Mouse (Mus musculus): ENCODE data around the gene Lrrn4. TPM values are rescaled to one million over a fixed set of nuclear protein-coding genes. Genes with fewer than 3 reads are reported as not detected.

Gene Lrrn4
- 12.5 and 13.7 TPM in 2 replicates for polyA plus RNA-seq (2015; fragmentation: Nextera tagmentation; extraction: Ambion mirVana)

DNA sequence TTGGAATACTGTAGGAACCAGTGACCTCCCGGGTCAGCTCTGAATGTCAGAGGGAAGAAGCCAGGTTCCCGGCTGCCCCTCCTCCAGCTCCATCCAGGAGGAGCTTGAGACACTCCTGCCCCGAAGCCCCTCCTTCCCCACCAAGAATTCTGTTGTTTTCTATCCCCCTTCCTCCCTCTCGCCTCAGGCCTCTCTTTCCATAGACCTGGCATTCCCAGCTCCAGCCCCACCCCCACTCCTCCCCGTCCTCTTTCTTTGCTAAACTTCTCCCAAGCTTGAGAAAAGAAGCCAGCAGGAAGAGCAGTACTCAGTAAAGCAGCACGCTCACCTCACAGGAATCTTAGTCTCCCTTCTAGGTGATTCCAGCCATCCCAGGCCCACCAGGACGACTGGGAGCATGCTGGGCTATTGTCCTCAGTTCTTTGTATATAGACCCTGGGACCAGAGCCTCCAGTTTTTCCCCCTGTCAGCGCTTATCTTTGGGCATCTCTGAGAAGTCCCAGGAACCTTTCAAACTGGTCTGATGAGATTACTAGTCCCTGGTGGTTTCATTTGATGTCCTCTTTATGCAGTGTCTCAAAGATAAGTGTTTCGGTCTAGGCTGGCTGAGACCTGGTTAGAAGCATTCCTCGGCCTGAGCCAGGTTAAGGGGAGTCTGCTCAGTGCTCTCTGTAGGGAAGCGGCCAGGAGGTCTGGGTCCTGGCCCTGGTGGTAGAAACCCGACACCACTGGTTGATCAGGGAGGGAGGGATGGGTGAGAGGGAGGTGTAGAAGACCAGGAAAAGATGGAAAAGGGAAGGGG lies at the start of gene Lrrn4:
Gene Lrrn4, minus strand, starts transcription at position 48 of the 802 bp plus-strand sequence.
- peaks cover 30% of the 10 kb centered on the region for H3K27me3 ChIP-seq (replicated peaks)
- peaks cover 8% of the 10 kb centered on the region for H3K4me1 ChIP-seq
- H3K27ac ChIP-seq, result no peak within 1 kb of the TSS
- no peaks in the 10 kb centered on the region for H3K9me3 ChIP-seq
- H3K36me3 ChIP-seq, result no peaks in the 10 kb centered on the region
- H3K9ac ChIP-seq, result no peak within 1 kb of the TSS
- H3K4me2 ChIP-seq, result peak within 1 kb of the TSS; percentile 98
- WGBS, result 13% methylated on average over 12 of the region's 12 CpGs
- peak within 1 kb of the TSS; percentile 50 for H3K4me3 ChIP-seq (replicated peaks)
- no peak for ATAC-seq (ENCODE audit: insufficient read depth, low FRiP score, low read depth)

DNA sequence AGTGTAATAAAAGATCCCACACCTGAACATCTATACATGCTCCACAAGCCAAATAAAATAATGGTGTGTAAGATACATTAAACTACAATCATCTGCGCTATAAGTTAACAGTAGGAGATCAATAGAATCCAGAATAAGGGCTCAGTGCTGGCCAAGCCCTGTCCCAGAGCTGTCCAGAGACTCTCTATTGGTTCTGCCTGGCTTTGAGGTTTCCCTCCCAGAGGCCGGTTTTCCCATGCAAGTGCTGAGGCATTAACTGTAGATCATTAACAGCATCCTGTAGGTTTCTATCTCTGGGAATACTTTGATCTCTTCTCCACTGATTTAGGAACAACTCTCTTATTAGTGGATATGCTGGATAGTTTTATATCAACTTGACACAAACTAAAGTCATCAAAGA lies 48.3 kb upstream of the Lrrn4 start:
- Histone ChIP-seq H3K4me3 (replicated peaks) (no peak overlapping the region), H3K27ac (no peak overlapping the region), H3K4me1 (no peaks in the 10 kb centered on the region), H3K36me3 (no peaks in the 10 kb centered on the region), H3K9me3 (no peaks in the 10 kb centered on the region), H3K4me2 (no peak overlapping the region), H3K27me3 (replicated peaks) (no peaks in the 10 kb centered on the region), H3K9ac (no peak overlapping the region)
- ATAC-seq (ENCODE audit: insufficient read depth, low FRiP score, low read depth), result no peak
- WGBS, result 77% methylated on average over 2 of the region's 2 CpGs

DNA sequence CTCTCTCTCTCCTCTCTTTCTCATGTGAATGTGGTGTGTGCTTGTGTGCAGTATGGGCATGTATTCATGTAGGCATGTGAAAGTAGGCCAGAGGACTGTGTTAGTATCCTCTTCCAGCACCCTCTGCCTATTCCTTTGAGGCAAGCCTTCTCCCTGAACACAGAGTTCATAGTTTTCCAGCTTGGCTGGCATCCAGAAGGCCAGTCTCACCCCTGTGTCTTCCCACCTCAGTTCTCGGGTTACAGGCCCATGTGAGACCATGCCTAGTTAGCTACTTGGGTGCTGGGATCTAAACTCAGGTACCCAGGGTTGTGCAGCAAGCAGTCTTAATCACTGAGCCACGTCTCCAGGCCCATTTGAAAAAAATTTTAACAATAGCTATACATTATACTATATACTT lies 47.2 kb upstream of the Lrrn4 start:
- Histone ChIP-seq H3K4me2 (no peak overlapping the region), H3K4me1 (no peaks in the 10 kb centered on the region), H3K4me3 (replicated peaks) (no peak overlapping the region), H3K36me3 (no peaks in the 10 kb centered on the region), H3K27me3 (replicated peaks) (no peaks in the 10 kb centered on the region), H3K27ac (no peak overlapping the region), H3K9me3 (no peaks in the 10 kb centered on the region), H3K9ac (no peak overlapping the region)
- no peak for ATAC-seq (ENCODE audit: insufficient read depth, low FRiP score, low read depth)
- WGBS, result 50% methylated on average over 2 of the region's 2 CpGs

DNA sequence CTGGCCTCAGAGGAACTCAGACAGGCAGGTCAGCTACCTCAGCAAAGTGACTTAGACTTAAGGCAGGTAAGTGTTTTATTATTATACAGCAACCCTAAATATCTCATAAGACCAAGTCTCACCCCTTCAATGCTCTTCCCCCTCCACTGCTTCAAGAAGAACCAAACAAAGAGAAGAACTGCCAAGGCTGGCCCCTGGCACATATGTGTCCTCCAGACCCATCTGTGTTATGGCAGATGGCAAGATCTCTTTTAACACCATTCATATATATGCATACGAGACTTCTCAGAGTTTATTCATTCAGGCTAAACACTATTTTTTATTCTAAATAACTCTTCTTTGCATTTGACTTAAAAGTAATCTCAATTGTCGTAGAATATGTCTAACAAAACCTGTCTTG lies 46.6 kb upstream of the Lrrn4 start:
- no peak overlapping the region for H3K4me2 ChIP-seq
- no peak overlapping the region for H3K27ac ChIP-seq
- H3K36me3 ChIP-seq, result no peaks in the 10 kb centered on the region
- H3K4me3 ChIP-seq (replicated peaks), result no peak overlapping the region
- H3K9me3 ChIP-seq, result no peaks in the 10 kb centered on the region
- ATAC-seq (ENCODE audit: insufficient read depth, low FRiP score, low read depth), result no peak
- H3K9ac ChIP-seq, result no peak overlapping the region
- H3K4me1 ChIP-seq, result no peaks in the 10 kb centered on the region
- WGBS, result 70% methylated on average over 2 of the region's 2 CpGs
- H3K27me3 ChIP-seq (replicated peaks), result no peaks in the 10 kb centered on the region

DNA sequence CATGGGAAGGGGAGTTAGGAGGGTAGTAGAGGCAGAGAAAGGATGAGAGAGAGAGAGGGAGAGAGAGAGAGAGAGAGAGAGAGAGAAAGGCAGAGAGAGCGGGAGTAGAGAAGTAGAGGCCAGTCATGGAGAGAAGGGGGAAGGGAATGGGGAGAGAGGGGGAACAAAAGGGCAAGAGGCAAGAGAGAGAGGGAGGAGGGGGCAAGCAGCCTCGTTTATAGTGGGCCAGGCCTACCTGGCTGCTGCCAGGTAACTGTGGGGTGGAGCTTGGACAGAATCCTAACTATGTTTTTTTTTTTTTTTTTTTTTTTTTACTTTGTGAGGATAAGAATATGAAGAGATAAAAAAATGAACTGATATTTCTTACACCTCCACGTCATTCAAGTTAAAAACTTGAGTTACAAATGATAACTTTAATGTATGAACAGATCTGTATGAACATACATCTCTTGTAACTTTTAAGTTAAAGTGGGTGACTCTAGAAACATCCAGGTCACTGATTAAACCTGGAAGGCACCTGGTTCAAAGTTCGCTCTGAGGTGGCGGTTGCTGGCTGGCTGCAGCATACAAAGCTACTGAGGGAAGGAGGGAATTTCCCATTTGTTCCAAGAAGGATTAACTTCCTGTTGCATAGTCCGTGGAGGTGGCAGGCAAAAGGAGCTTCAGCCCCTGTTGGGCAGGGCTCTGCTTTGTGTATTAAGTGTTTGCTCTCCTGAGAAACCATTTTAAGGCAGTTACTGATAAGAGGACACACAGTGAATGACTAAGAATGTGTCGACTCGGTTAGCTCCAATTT lies 42.8 kb upstream of the Lrrn4 start:
- Histone ChIP-seq H3K4me3 (replicated peaks) (no peak overlapping the region), H3K27ac (peak overlapping the region; percentile 85), H3K36me3 (no peaks in the 10 kb centered on the region), H3K9me3 (no peaks in the 10 kb centered on the region), H3K4me1 (no peaks in the 10 kb centered on the region), H3K9ac (no peak overlapping the region), H3K27me3 (replicated peaks) (no peaks in the 10 kb centered on the region), H3K4me2 (no peak overlapping the region)
- peak; percentile 89 for ATAC-seq (ENCODE audit: insufficient read depth, low FRiP score, low read depth)
- WGBS, result 41% methylated on average over 8 of the region's 8 CpGs

DNA sequence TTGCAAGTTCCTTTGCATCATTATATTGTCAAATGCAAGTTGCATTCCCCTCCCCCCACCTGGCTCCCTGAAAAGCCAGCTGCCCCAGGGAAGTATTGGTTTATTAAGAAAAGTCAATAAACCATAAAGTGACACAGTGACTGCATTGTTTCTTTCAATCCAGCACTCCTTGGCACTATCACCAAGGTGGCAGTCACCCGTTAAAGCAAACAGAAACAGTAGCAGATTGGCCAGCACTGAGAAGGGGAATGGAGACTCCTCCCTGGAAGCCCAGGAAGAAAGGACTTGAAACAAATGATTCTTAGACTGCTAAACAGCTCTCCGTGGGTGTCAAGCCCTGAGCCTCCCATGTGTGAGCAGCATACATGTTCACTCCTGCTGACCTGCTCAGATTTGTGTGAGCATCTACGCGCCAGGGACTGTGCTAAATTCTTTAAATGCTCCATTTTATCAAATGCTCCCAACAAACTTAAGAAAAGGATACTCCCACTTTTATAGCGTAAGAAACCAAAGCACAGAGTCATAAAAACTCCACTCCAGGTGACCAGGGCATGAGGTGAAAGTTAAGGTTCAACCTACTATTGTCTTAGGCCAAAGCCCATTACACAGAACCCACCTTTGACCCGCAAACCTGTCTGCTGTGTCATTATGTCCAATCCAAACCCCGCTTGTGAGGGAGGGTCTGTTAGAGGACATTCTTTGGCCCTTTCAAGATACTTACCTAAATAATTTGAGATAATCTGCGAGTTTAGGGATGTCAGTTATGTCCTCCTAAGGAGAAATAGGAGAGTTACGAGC lies 41.6 kb upstream of the Lrrn4 start:
- peak overlapping the region; percentile 72 for H3K27ac ChIP-seq
- no peaks in the 10 kb centered on the region for H3K4me1 ChIP-seq
- no peaks in the 10 kb centered on the region for H3K27me3 ChIP-seq (replicated peaks)
- H3K36me3 ChIP-seq, result peaks cover 3% of the 10 kb centered on the region; the same call in 1 of the 2 replicates
- no peak overlapping the region for H3K4me3 ChIP-seq (replicated peaks)
- no peak overlapping the region for H3K4me2 ChIP-seq
- peak; percentile 89 for ATAC-seq (ENCODE audit: insufficient read depth, low FRiP score, low read depth)
- H3K9me3 ChIP-seq, result no peaks in the 10 kb centered on the region
- no peak overlapping the region for H3K9ac ChIP-seq
- WGBS, result 61% methylated on average over 9 of the region's 9 CpGs

DNA sequence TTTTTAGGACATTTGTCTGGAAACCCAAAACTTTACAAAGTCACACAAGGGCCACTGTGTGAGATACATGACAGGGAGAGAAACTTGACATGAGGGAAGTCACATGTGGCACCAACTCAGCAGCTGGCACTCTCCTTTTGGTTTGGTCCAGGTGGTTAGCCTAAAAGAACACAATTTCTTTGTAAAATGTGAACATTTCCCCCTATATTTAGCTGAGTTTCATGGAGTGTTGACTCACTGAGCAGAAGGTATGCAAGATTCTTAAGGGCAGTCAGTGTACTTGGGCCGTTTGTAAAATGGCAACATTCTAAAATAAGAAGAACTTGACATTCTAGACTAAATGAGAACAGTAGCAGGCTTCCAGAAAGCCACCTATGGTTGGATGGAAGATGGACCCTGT lies 34.1 kb upstream of the Lrrn4 start:
- Histone ChIP-seq H3K4me2 (no peak overlapping the region), H3K9me3 (no peaks in the 10 kb centered on the region), H3K9ac (no peak overlapping the region), H3K36me3 (peaks cover 3% of the 10 kb centered on the region; the same call in 1 of the 2 replicates), H3K27ac (no peak overlapping the region), H3K4me3 (replicated peaks) (no peak overlapping the region), H3K27me3 (replicated peaks) (no peaks in the 10 kb centered on the region), H3K4me1 (no peaks in the 10 kb centered on the region)
- whole genome bisulfite sequencing, result 63% methylated on average over 1 of the region's 1 CpGs
- no peak for ATAC-seq (ENCODE audit: insufficient read depth, low FRiP score, low read depth)

DNA sequence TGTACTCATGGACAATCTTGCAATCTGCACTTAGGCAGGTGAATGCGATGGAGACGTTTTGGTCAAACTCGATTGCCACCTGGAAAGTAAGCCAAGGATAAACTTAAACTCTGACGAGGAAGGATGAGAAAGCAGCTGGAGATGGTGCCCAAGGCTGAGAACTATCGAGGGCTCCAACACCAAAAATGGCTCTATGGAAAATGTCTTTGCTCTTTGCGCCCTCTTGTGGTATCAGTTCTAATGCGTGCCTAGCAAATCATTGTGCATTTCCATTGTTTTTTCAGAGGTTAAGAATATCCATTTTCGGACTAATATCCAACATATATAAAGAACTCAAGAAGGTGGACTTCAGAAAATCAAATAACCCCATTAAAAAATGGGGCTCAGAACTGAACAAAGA lies 26.1 kb upstream of the Lrrn4 start:
- Histone ChIP-seq H3K27me3 (replicated peaks) (no peaks in the 10 kb centered on the region), H3K36me3 (no peaks in the 10 kb centered on the region), H3K4me3 (replicated peaks) (no peak overlapping the region), H3K4me1 (no peaks in the 10 kb centered on the region), H3K27ac (no peak overlapping the region), H3K9me3 (no peaks in the 10 kb centered on the region), H3K4me2 (no peak overlapping the region), H3K9ac (no peak overlapping the region)
- no peak for ATAC-seq (ENCODE audit: insufficient read depth, low FRiP score, low read depth)
- WGBS, result 26% methylated on average over 8 of the region's 8 CpGs

DNA sequence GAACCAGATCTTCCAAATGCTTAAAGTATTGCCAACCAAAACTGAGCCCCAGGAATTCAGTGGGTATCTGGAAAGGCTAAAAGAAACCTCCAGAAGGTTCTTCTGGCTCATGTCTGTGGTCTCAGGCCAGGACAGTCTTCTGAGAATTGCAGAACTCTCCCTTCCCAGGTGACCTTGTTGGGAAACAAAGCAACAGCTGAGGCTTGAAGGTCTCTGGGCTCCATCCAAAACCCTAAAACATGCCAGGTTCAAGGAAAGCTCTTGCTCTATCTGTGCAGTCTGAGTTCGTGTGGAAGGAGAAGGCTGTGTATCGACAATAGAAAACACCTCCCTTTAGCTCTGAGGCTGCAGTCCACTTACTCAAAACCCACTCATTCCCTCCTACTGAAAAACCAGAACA lies 24.3 kb upstream of the Lrrn4 start:
- Histone ChIP-seq H3K4me3 (replicated peaks) (no peak overlapping the region), H3K9me3 (no peaks in the 10 kb centered on the region), H3K27ac (no peak overlapping the region), H3K36me3 (no peaks in the 10 kb centered on the region), H3K9ac (no peak overlapping the region), H3K27me3 (replicated peaks) (no peaks in the 10 kb centered on the region), H3K4me2 (no peak overlapping the region), H3K4me1 (no peaks in the 10 kb centered on the region)
- no peak for ATAC-seq (ENCODE audit: insufficient read depth, low FRiP score, low read depth)
- 64% methylated on average over 2 of the region's 2 CpGs for WGBS

DNA sequence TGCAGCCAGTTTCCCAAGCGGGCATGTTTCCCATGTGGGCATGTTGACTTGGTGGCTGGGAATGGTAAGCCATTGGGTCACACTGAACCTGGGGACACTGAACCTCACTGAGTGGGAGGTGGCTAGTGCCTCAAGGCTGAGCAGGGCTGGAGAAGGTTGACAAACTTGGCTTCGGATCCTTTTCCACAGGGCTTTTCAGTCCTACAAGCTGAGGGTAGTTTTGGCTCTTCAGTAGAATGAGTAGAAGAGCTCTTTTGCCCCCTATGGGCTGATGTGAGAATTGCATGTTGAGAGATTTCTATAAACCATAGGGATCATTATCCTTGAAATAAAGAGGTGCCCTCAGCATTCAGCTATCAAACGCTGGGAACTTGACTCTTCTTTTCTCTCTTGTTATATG lies 22.8 kb upstream of the Lrrn4 start:
- Histone ChIP-seq H3K9ac (no peak overlapping the region), H3K27me3 (replicated peaks) (no peaks in the 10 kb centered on the region), H3K9me3 (no peaks in the 10 kb centered on the region), H3K36me3 (no peaks in the 10 kb centered on the region), H3K27ac (no peak overlapping the region), H3K4me2 (no peak overlapping the region), H3K4me3 (replicated peaks) (no peak overlapping the region), H3K4me1 (no peaks in the 10 kb centered on the region)
- 36% methylated on average over 3 of the region's 3 CpGs for WGBS
- no peak for ATAC-seq (ENCODE audit: insufficient read depth, low FRiP score, low read depth)

DNA sequence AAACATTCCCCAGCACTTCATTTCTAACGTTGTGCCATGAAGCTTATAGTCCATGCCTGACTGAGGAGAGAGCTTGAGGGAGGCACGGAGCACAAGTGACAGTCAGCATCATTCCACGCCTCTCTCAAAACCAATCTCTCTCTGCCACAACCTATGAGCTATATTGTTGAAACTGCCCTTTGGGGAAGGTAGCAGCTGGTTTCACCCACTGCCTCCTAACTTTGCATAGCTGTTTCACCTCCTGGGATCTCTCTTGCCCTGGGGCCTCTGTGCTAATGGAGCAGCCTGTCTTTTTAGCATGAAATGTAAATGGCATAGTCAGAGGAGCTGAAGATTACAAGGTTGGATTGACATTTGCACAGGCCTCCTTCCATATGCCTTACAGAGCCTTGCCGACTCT lies 21.4 kb upstream of the Lrrn4 start:
- no peak overlapping the region for H3K9ac ChIP-seq
- H3K4me3 ChIP-seq (replicated peaks), result no peak overlapping the region
- H3K4me1 ChIP-seq, result no peaks in the 10 kb centered on the region
- H3K27me3 ChIP-seq (replicated peaks), result no peaks in the 10 kb centered on the region
- WGBS, result 59% methylated on average over 4 of the region's 4 CpGs
- H3K27ac ChIP-seq, result no peak overlapping the region
- no peaks in the 10 kb centered on the region for H3K9me3 ChIP-seq
- ATAC-seq (ENCODE audit: insufficient read depth, low FRiP score, low read depth), result no peak
- H3K4me2 ChIP-seq, result no peak overlapping the region
- no peaks in the 10 kb centered on the region for H3K36me3 ChIP-seq

DNA sequence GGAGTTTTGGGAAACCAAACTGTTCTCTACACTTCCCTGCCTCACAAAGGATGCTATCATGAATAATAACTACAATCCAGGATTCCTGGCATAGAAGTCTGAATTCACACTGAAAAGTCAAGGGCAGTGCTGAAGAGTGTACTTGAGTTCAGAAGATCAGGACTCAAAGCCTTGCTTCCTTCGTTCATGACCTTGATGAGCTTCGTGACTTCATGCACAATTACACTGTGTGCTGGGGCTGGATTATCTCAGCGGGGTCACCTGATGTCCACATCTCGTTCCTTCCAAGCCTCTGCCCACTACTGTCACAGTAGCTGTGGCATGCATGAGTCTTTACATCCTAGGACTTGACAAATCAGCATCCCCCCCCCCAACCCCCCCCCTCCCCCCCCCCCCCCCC lies 20.9 kb upstream of the Lrrn4 start:
- no peak for ATAC-seq (ENCODE audit: insufficient read depth, low FRiP score, low read depth)
- WGBS, result 67% methylated on average over 4 of the region's 4 CpGs
- Histone ChIP-seq H3K4me1 (no peaks in the 10 kb centered on the region), H3K27me3 (replicated peaks) (no peaks in the 10 kb centered on the region), H3K9me3 (no peaks in the 10 kb centered on the region), H3K4me2 (no peak overlapping the region), H3K4me3 (replicated peaks) (no peak overlapping the region), H3K27ac (no peak overlapping the region), H3K9ac (no peak overlapping the region), H3K36me3 (no peaks in the 10 kb centered on the region)
